Mouse (Mus musculus) forebrain, embryonic 10.5 days (tissue): ENCODE data around the gene Dusp8. TPM values are rescaled to one million over a fixed set of nuclear protein-coding genes. Genes with fewer than 3 reads are reported as not detected.

Experiments used
- polyA plus RNA-seq: library from polyadenylated mRNA; unstranded; fragments of >200 nt; fragmentation: Nextera tagmentation; extraction: Ambion mirVana; gene quantifications from 2 replicates; pipeline ENCODE4 v1.2.1, GENCODE M21; 2016

Gene Dusp8
- polyA plus RNA-seq, 1 experiment from 2014 or later = 7.3 TPM

Other genes starting within 250 kb of the Dusp8 start
- 51.2 and 53.2 TPM in 2 replicates for gene Tollip, start 177.3 kb downstream of the Dusp8 start, polyA plus RNA-seq
- gene Brsk2, start 146.1 kb downstream of the Dusp8 start, polyA plus RNA-seq = 6.0 and 6.7 TPM in 2 replicates
- gene Mob2, start 34.8 kb downstream of the Dusp8 start, polyA plus RNA-seq = 60.9 and 65.7 TPM in 2 replicates
- 0.38 TPM in 1 of 2 replicates, not detected in the other for gene Gm45618, start 24.9 kb upstream of the Dusp8 start, polyA plus RNA-seq
- gene Gm39115, start 40.2 kb upstream of the Dusp8 start, polyA plus RNA-seq = not detected in 2 replicates
- gene Gm45337, start 48.8 kb upstream of the Dusp8 start, polyA plus RNA-seq = not detected in 2 replicates
- gene Gm29735, start 61.3 kb upstream of the Dusp8 start, polyA plus RNA-seq = not detected in 2 replicates
- not detected in 2 replicates for gene Gm4553, start 69.9 kb upstream of the Dusp8 start, polyA plus RNA-seq
- not detected in 2 replicates for gene Krtap5-2, start 80.2 kb upstream of the Dusp8 start, polyA plus RNA-seq
- not detected in 2 replicates for gene Gm10153, start 94.5 kb upstream of the Dusp8 start, polyA plus RNA-seq
- not detected in 2 replicates for gene Krtap5-3, start 105.5 kb upstream of the Dusp8 start, polyA plus RNA-seq
- gene Gm7579, start 116.0 kb upstream of the Dusp8 start, polyA plus RNA-seq = not detected in 2 replicates
- gene Krtap5-5, start 134.1 kb upstream of the Dusp8 start, polyA plus RNA-seq = not detected in 2 replicates
- not detected in 2 replicates for gene Gm40460, start 145.2 kb upstream of the Dusp8 start, polyA plus RNA-seq
- not detected in 2 replicates for gene Gm2431, start 162.5 kb upstream of the Dusp8 start, polyA plus RNA-seq
- not detected in 2 replicates for gene Gm4559, start 178.5 kb upstream of the Dusp8 start, polyA plus RNA-seq
- not detected in 2 replicates for gene Krtap5-1, start 201.3 kb upstream of the Dusp8 start, polyA plus RNA-seq
- gene Krtap5-4, start 207.7 kb upstream of the Dusp8 start, polyA plus RNA-seq = not detected in 2 replicates